Mouse (Mus musculus) erythroblast, embryonic 14.5 days (primary cell): ENCODE data around the gene Lrrc38.

Experiments
- GATA1 ChIP-seq: IDR thresholded peaks from 2 replicates; pipeline ENCODE4 v1.6.1; 2012; ENCODE audit warnings: low read length, inconsistent platforms, mixed read lengths
- TAL1 ChIP-seq: IDR thresholded peaks from 3 replicates; pipeline ENCODE4 v1.6.1; 2012; ENCODE audit warnings: low read length, inconsistent platforms, mixed read lengths

DNA sequence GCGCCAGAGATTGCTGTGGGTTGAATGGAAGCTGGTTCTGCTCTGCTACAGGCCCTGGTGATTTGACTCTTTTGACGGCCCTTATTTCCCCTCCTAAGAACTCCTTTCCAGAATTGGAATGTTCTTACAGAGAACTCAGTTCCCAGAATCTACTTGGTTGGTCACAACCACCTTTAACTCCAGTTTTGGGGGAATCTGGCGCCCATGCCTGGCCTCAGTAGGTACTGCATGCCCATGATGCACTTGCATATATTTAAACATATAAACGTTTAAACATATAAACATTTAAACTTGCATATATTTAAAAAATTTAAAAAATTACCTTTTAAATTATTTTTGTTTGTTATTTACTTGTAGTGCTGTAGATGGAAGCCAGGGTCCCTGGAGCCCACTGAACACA, 34.1 kb downstream of the Lrrc38 start:
- no peak for TF ChIP-seq GATA1
- no peak for TF ChIP-seq TAL1
